Mouse (Mus musculus) left cerebral cortex, adult 11 months (tissue): ENCODE measurements around the gene Pfn3.
"Not testable (repeated sequence)": the region's sequence is repeated elsewhere in the genome, so short reads cannot be mapped to it uniquely, and the experiment has no call there.

ENCODE experiments used
- DNase-seq: peaks from one replicate; pipeline ENCODE4 v3.0.0; 2022; ENCODE audit warnings: low spot score

Pfn3 gene

DNA sequence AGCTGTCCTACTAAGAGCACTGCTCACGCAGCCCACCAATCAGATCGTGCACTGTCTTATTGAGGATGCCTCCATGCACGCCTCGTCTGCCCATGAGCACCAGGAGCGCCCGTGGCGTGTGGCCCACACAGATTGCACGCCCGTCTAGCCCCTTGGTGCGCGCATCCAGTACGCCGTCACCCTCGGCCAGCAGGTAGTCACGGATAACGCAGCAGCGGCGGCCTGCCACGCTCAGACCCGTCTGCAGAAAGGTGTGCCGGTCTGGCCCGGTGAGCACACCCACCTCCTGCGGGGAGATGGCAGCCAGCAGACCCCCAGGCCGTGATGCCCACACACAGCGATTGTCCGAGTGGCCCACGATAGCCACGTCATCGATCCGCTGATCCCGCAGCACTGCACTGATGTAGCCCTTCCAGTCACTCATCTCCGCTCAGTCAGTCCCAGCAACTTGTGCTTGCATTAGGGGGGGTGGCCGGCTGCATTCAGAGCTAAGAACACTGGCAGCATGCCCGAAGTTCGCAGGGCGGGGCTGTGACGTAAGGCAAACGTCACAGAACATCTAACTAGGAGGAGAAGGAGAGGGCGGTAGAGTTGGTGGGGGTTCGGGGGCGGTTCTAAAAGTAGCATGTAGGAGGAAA is at the start of gene Pfn3:
Gene Pfn3 (minus strand): TSS at position 490 of the 638 bp plus-strand sequence.
- DNase-seq, result peak; percentile 64

- no peak for DNase-seq
These were observed 49.2 kb upstream of the Pfn3 start, which contains the start of gene Prr7 for GRCm38 (mm10) chr13:55464027-55464884. Gene Prr7 (plus strand): TSS chr13:55464267.

GRCm38 (mm10) chr13:55463399-55464026 is 48.5 kb upstream of the Pfn3 start:
- no peak for DNase-seq

GRCm38 (mm10) chr13:55462965-55463364 is 47.9 kb upstream of the Pfn3 start:
- no peak for DNase-seq

GRCm38 (mm10) chr13:55451785-55452549 is 36.9 kb upstream of the Pfn3 start:
- no peak for DNase-seq

DNA sequence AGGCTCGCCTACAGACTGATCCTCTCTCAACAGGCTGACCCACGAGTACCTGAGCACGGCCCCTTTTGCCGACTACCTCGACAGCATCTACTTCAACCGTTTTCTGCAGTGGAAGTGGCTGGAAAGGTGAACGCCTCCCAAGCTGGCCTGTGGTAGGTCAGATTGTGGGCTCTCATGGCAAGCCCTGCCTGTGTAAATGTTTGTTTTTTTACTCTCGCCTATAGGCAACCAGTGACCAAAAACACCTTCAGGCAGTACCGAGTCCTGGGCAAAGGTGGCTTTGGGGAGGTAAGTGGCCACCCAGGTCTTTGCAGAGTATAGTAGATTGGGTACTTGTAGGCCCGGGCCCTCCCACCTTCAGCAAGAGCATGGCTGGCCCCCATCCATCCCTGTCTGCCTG is 36.3 kb upstream of the Pfn3 start:
- DNase-seq, result no peak

DNA sequence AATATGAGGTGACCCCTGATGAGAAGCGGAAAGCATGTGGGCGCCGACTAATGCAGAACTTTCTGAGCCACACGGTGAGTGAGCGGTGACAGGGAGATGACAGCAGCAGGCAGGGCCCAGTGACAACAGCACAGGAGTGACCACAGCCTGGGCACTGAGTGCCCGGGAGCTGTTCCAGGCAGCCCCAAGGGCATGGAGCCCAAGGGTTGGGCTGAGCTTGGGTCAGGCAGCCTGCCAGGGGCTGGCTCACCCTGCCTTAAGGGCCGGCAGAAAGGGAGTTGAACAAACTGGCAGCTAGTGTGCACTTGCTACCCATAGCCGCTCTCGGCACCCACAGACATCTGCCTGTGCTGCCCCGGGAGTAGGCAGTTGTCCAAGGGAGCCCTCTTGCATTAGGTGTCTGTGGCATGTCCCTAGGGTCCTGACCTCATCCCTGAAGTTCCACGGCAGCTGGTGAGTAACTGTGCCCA is 35.5 kb upstream of the Pfn3 start:
- no peak for DNase-seq

GRCm38 (mm10) chr13:55449679-55450441 is 34.8 kb upstream of the Pfn3 start:
- DNase-seq, result no peak

DNA sequence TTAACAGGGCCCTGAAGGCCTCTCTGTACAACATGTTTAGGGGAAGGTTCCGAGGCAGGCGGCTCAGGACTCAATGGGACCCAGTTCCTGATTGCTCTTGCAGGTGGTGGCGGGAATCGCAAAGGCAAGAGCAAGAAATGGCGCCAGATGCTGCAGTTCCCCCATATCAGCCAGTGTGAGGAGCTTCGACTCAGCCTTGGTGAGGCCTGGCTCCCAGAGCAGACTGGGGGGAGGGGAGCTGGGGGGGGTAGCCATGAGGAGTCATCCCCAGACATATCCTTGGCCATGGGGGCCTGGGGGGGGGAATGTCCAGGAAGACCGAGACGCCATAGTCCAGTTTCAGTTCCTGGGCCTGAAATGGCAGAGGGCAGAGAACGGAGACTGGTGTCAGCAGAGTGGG is 34.2 kb upstream of the Pfn3 start:
- no peak for DNase-seq

DNA sequence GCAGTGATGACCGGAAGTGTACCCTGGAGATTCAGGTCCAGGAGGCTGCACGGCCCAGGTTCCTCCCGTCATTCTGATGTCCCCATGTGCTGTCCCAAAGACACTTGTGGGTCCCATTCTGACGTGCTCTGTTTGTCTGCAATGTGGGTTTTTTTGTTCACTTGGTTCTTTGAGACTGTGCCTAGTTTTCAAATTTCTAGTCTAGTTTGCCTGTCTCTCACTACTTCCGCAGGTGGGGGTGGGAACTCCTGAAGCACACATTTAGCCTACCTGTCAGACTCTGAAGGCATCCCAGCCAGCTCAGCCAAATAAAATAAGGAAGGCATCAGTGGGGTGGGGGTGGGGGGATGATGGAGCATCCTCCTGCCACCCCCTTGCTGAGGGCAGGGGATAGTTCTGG is 33.1 kb upstream of the Pfn3 start:
- no peak for DNase-seq

DNA sequence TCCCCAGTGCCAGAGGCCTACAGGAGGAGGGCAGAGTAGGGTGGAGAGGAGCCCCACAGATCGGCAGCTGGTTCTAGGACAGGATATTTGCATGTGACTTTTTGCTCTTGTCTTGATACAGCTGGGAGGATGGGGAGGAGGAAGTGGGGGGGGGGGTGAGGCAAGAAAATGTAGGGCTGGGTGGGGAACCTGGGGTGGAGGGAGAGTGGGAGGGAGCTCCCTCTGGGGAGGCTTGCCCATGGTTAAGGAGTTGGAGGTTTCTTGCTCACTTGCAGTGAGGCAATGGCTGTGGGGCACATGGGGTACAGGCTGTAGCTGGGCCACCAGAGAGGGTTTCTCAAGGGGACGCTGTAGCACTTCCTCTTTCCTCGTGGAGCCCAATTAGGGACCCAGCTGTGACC is 32.5 kb upstream of the Pfn3 start:
- no peak for DNase-seq

DNA sequence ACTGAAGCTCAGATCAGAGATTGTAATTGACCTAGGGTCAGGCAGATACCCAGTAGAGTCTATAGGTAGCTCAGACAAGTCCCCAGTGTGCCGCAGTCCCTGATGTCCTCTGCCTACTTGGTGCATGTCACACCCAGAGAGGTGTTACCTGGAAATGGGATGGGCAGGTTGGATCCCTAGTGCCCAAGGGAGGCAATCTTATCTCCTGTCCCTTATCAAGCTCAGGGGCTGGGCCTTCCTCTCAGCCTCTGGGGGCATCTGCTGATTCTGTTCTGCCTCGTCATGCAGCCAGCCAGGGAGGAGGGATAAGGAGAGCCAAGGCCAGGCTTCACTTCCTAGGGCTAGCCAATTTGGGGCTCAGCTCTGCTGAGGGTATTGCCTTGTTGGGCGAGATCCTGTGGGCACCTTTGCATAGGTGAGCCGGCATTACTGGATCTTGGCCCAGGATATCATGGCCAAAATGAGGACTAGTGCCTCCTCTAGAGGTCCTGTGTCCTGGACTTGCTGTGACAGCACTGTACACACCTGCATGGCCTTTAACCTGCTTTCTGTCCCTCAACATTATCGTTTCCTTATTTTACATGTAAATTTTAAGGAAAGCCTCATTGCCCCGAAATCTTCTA is 31.6 kb upstream of the Pfn3 start:
- no peak for DNase-seq

DNA sequence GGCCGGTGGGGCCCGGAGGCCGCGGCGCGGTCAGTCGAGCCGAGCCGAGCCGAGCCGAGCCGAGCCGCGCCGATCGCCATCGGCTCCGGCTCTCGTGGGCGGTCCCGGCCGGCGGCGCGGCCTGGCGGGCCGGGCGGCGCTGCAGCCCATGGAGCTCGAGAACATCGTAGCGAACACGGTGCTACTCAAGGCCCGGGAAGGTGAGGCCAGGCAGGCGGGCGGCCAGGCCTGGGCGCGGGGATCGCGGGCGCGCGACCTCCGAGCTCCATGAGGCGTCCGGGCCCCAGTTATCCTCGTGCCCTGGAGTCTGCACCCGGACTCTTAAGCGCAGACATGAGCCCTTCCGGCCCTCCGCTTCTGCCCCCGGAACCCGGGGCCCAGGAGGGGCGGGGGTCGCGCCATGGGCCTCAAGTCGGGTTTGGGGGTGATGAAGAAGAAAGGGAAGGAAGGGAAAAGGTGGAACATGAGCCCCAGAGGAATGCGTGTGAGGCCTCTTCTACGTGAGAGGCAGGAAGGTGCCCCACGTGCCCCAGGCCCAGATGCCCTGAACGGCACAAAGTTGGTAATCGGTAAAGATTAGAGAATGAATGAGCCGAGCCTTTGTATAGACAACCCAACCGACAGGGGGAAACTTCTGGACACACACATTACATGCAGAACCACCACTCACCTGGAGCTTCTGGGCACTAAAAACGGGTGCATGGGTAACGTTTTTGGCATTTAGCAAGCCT is 30.5 kb upstream of the Pfn3 start:
- no peak for DNase-seq

DNA sequence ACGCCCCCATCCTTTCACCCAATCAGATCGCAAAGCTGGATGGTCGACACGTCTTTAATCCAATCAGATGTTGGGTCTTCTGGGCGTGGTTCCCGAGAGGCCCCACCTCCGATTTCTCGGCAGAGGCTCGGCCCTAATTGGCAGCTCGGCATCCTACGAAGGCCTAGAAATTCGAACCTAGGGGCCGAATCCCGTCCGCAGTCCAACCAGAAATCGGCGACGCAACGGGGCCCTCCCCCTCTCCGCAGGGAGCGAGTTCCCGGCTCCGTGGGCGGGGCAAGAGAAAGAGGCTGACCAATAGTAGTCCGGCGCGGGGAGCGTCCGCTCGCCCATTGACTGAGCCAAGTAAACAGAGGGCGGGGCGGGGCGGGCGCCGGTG is 29.9 kb upstream of the Pfn3 start, which contains the start of gene Grk6:
Gene Grk6 (plus strand): TSS at position 136 of the 379 bp plus-strand sequence.
- DNase-seq, result peak; percentile 100

DNA sequence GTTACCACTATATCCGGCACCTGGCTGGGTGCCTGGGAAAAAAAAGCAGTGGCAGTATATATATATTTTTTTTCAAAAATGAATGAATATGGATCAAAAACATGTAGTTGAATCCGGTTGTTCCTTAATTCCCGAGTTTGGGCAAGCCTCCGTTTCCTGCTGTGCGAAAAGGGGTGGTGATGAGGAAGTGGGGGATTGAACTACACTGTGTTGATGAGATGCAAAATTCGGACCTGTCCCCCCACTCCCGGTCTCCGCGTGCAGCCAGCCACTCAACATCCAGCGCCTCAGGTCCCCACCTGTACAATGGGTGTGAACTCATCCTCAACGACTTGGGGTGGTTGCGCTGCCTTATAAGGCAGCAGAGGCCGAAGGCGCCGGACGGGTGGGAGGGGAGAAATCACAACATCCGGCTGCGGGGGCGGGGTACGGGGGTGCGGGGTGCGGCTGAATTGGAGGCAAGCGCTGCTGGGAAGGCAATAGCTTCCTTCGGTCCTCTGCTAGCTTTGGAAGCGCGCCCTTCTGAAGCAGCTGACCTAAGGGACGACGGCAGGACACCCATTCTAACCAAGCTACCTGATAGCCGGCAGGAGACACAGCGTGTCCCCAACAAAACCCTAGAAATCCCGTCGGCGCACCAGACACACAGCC is 29.4 kb upstream of the Pfn3 start:
- no peak for DNase-seq

GRCm38 (mm10) chr13:55443799-55444285 is 28.8 kb upstream of the Pfn3 start:
- DNase-seq, result no peak

GRCm38 (mm10) chr13:55437111-55437629 is 22.1 kb upstream of the Pfn3 start:
- DNase-seq, result not testable (repeated sequence)

DNA sequence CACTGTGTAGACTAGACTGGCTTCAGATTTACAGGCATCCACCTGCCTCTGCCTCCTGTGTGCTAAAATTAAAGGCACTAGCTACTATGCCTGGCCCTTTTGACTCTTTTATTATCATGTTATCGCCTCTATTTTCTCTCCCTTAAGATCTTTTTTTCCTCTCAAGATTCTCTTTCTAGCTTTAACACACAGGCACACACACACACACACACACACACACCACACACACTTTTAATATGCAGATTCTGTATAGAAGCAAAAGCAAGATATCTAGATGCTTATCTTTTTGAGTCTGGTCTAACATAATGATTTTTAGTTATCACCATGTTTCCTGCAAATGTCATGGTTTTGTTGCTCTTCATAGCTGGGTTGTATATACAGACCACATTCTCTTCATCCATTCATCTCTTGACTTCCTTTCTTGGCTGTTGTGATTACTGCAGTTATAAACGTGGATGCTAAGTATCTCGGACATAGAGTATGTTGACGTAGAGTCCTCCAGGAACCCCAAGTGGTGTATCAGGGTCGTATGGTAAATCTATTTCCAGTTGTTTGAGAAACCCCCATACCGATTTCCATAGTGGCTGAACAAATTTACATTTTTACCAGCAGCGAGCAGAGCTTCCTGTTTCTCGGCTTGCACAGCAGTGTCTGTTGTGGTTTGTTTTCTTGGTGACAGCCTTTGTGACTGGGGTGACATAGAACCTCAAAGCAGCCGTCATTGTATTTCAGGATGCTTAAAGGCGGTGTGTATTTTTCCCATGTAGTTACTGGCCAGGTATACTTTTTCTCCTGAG is 17.1 kb upstream of the Pfn3 start:
- DNase-seq, result no peak
